9 mouse cellular contexts compared by ENCODE assay signal in the genomic region with DNA sequence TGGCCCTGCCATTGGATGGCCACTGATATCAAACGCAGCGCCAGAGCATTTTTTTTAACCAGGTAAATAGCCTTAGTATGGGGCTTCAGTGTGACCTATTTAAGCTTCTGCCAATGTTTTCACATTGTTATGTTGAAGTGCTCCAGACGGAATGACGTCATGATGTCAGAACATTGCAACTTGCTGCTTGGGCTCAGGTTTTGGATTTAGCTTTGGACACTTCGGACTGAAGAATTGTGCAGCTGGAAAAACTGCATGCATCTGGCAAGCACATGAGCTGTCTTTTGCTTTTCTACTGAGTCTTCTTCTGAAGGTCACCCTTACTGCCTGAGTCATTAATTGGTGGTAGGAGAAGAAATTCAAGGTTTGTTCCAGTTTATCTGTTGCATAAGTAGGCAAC. TPM values are rescaled to one million over a fixed set of nuclear protein-coding genes. Genes with fewer than 3 reads are reported as not detected.
DNase-seq lines count a peak whose midpoint lies in the region; ATAC-seq and TF ChIP-seq lines count a peak whose summit lies in the region.
"Had no signal": no experiment of that assay in that cellular context is flagged by ENCODE, and none has a peak within 500 bp of the region (broad histone marks: within the 10 kb centered on the region; RNA-seq: fewer than 3 reads in every experiment).

No protein-coding gene starts in this region.

- no peak overlapping the region for H3K4me3 ChIP-seq in CH12.LX (replicated peaks in 1 of 3; ENCODE audit: low read depth in 2 of 3, low read length in 2 of 3, poor library complexity in 1 of 3)
- no peak overlapping the region for H3K4me3 ChIP-seq in embryonic facial prominence, embryonic 12.5 days
- no peak overlapping the region for H3K4me3 ChIP-seq in limb, embryonic 13.5 days

- no peaks in the 10 kb centered on the region for H3K27me3 ChIP-seq in CH12.LX (replicated peaks)
- H3K27me3 ChIP-seq in embryonic facial prominence, embryonic 12.5 days = no peaks in the 10 kb centered on the region
- H3K27me3 ChIP-seq in limb, embryonic 13.5 days = no peaks in the 10 kb centered on the region

- H3K4me1 ChIP-seq in CH12.LX (ENCODE audit: control insufficient read depth in 1 of 2, insufficient read depth in 2 of 2) = peaks cover 11 to 73% of the 10 kb centered on the region in 2 experiments
- H3K4me1 ChIP-seq in embryonic facial prominence, embryonic 12.5 days = peaks cover 25% of the 10 kb centered on the region
- peaks cover 54% of the 10 kb centered on the region for H3K4me1 ChIP-seq in limb, embryonic 13.5 days

- H3K79me2 ChIP-seq in CH12.LX (replicated peaks; ENCODE audit: control insufficient read depth, extremely low read depth, insufficient read depth, poor library complexity, severe bottlenecking) = no peaks in the 10 kb centered on the region

- ATAC-seq in embryonic facial prominence, embryonic 12.5 days (ENCODE audit: insufficient number of reproducible peaks, insufficient read depth, low FRiP score, low TSS enrichment) = no peak
- ATAC-seq in limb, embryonic 13.5 days (ENCODE audit: low FRiP score, low read depth) = no peak
- ATAC-seq in CD4-positive, CD25-positive, alpha-beta regulatory T cell, adult 4 months = no peak

- no peak for TF ChIP-seq POLR2A in CH12.LX (IDR thresholded peaks at IDR 0.05; ENCODE audit: low read depth, low read length)

- in situ Hi-C loops in CH12.LX (cut with MboI; ENCODE audit: low pct_ligation_motif_present, low pct_unique_long_range_greater_than_20kb, low sequenced_read_pairs) = no loop called here

- dilution Hi-C loops in CH12.LX (cut with MboI; ENCODE audit: extremely low pct_ligation_motif_present, extremely low pct_unique_long_range_greater_than_20kb, low sequenced_read_pairs) = no loop called here

- no peak for TF ChIP-seq CTCF in CH12.LX (conservative IDR thresholded peaks at IDR 0.05 in 1 of 2, IDR thresholded peaks at IDR 0.05 in 1 of 2; ENCODE audit: low read depth in 2 of 2, low read length in 2 of 2)

- 85% methylated on average over 5 of the region's 5 CpGs for WGBS in embryonic facial prominence, embryonic 12.5 days
- 78% methylated on average over 5 of the region's 5 CpGs for WGBS in limb, embryonic 13.5 days

- DNase-seq in heart, adult 18-20 months = peak; percentile 45 to 59
- DNase-seq in heart, postnatal 14 days = no peak
- no peak for DNase-seq in CH12.LX (ENCODE audit: extremely low read depth)
- no peak for DNase-seq in thymus, postnatal 0 days (ENCODE audit: low spot score)
- DNase-seq in kidney, postnatal 14 days = no peak

- no peak for TF ChIP-seq RAD21 in CH12.LX (IDR thresholded peaks at IDR 0.05; ENCODE audit: low read depth, low read length)

- intact Hi-C loops in heart, postnatal 14 days (cut with DNase I) = loop anchor here (5.0 kb wide), 3 partner anchors 38 to 143 kb away; no protein-coding TSS in a partner anchor

- peaks cover 0 to 11% of the 10 kb centered on the region in 2 experiments for H3K36me3 ChIP-seq in CH12.LX (replicated peaks in 1 of 2; ENCODE audit: control insufficient read depth in 1 of 2, insufficient read depth in 1 of 2, low read length in 1 of 2)
- H3K36me3 ChIP-seq in embryonic facial prominence, embryonic 12.5 days = peaks cover 35% of the 10 kb centered on the region
- H3K36me3 ChIP-seq in limb, embryonic 13.5 days = peaks cover 37% of the 10 kb centered on the region

- H3K9me3 ChIP-seq in CH12.LX (replicated peaks; ENCODE audit: low read length) = no peaks in the 10 kb centered on the region
- H3K9me3 ChIP-seq in embryonic facial prominence, embryonic 12.5 days = no peaks in the 10 kb centered on the region
- no peaks in the 10 kb centered on the region for H3K9me3 ChIP-seq in limb, embryonic 13.5 days
- H3K9me3 ChIP-seq: G1E had no signal

- no peak overlapping the region for H3K4me2 ChIP-seq in CH12.LX (ENCODE audit: insufficient read depth, low read depth, poor library complexity, severe bottlenecking)
- peak overlapping the region; percentile 8 for H3K4me2 ChIP-seq in embryonic facial prominence, embryonic 12.5 days (replicated peaks)
- peak overlapping the region; percentile 41 for H3K4me2 ChIP-seq in limb, embryonic 13.5 days (replicated peaks)

- TF ChIP-seq EP300 in CH12.LX (IDR thresholded peaks at IDR 0.05; ENCODE audit: low read length) = no peak

- no peak overlapping the region for H3K9ac ChIP-seq in CH12.LX (ENCODE audit: insufficient read depth, low read depth)
- H3K9ac ChIP-seq in embryonic facial prominence, embryonic 12.5 days = no peak overlapping the region
- H3K9ac ChIP-seq in limb, embryonic 13.5 days = no peak overlapping the region

- H3K27ac ChIP-seq in CH12.LX (ENCODE audit: insufficient read depth, low read depth) = no peak overlapping the region
- no peak overlapping the region for H3K27ac ChIP-seq in embryonic facial prominence, embryonic 12.5 days
- H3K27ac ChIP-seq in limb, embryonic 13.5 days = no peak overlapping the region

TF ChIP-seq in CH12.LX, 34 proteins besides CTCF, POLR2A, EP300 and RAD21:
- no peak for TF ChIP-seq ELF1 (IDR thresholded peaks at IDR 0.05; ENCODE audit: low read depth, low read length)
- no peak for TF ChIP-seq RCOR1 (conservative IDR thresholded peaks at IDR 0.05; ENCODE audit: low read depth, low read length)
- TF ChIP-seq USF2 (conservative IDR thresholded peaks at IDR 0.05; ENCODE audit: low read depth, low read length) = no peak
- no peak for TF ChIP-seq ZC3H11A (IDR thresholded peaks at IDR 0.05; ENCODE audit: low read depth, low read length)
- TF ChIP-seq JUN (IDR thresholded peaks at IDR 0.05; ENCODE audit: insufficient read depth, low read depth, low read length) = no peak
- TF ChIP-seq NRF1 (IDR thresholded peaks at IDR 0.05; ENCODE audit: low read depth, low read length) = no peak
- TF ChIP-seq POLR2AphosphoS2 (IDR thresholded peaks at IDR 0.05; ENCODE audit: low read depth, low read length) = no peak
- peak; percentile 1; the same call in 1 of the 2 replicates for TF ChIP-seq CHD1 (IDR thresholded peaks at IDR 0.05; ENCODE audit: low read depth, low read length)
- no peak for TF ChIP-seq MAX (IDR thresholded peaks at IDR 0.05; ENCODE audit: low read length)

RNA-seq across cellular contexts. Expression of a gene that starts 3.3 kb away (rescaled TPM):
- total RNA-seq in heart, adult 18-20 months (2021) = 10 to 100 TPM; 10.9 to 14.4 TPM
- 10 to 100 TPM; 17.5 to 17.7 TPM for total RNA-seq in heart, postnatal 14 days (2021)
- 3.5 and 3.8 TPM in 2 replicates for total RNA-seq in CH12.LX (2012; rRNA removed)
- 5.4 and 6.3 TPM in 2 replicates for total RNA-seq in CH12.LX (2014; rRNA removed)
- 16.5 and 18.9 TPM in 2 replicates for polyA plus RNA-seq in CH12.LX (2012; ENCODE audit: insufficient read length, low read depth)
- polyA plus RNA-seq in embryonic facial prominence, embryonic 12.5 days (2016; fragmentation: Nextera tagmentation; extraction: Ambion mirVana) = 19.6 and 23.0 TPM in 2 replicates
- polyA plus RNA-seq in limb, embryonic 13.5 days (2015; fragmentation: Nextera tagmentation; extraction: Ambion mirVana) = 15.3 and 15.5 TPM in 2 replicates
- polyA plus RNA-seq in CD4-positive, CD25-positive, alpha-beta regulatory T cell, adult 4 months (2017; shearing (Covaris generic)) = 10 to 100 TPM; 42.2 to 42.6 TPM
- polyA plus RNA-seq in thymus, postnatal 0 days (2015; fragmentation: Nextera tagmentation; extraction: Ambion mirVana) = 8.9 and 9.0 TPM in 2 replicates

Comparison
In these comparisons a context has a peak if more than half of its experiments do, and no peak if none do; other contexts are left out.
1. DNase-seq: peak in heart, adult 18-20 months (2 of 2); none in heart, postnatal 14 days (0 of 2), CH12.LX (single experiment), thymus, postnatal 0 days (single experiment) and kidney, postnatal 14 days (single experiment).